Mouse (Mus musculus) spleen, adult 18-20 months (tissue): ENCODE measurements around the gene Rad9b.
A peak's percentile ranks its signal among the peaks of the same experiment; 100 is the strongest.
"Not testable (repeated sequence)": the region's sequence is repeated elsewhere in the genome, so short reads cannot be mapped to it uniquely, and the experiment has no call there.

Source experiments
- DNase-seq, 2 experiments: peaks; one replicate each; pipeline ENCODE4 v3.0.0; 2022; ENCODE audit warnings: mixed read lengths in 2 of 2

The Rad9b gene

GRCm38 (mm10) chr5:122354492-122355067 lies 547 bp upstream of the Rad9b start:
- DNase-seq = no peak

DNA sequence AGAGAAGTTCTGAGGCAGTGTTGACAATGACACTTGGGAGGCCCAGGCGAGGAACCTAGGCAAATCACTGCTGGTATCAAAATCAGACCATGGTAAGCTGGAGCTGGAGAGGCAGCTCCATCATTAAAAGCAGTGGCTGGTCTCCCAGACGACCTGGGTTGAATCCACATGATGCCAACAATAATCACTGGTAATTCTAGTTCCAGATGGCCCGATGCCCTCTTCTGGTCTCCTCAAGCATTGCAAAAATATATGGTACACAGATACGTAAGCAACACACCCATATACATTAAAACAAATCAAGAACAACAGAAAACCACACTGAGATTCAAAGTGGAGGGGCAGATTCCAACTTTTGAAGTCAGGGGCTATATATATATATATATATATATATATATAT lies 8.3 kb downstream of the Rad9b start:
- DNase-seq = no peak

DNA sequence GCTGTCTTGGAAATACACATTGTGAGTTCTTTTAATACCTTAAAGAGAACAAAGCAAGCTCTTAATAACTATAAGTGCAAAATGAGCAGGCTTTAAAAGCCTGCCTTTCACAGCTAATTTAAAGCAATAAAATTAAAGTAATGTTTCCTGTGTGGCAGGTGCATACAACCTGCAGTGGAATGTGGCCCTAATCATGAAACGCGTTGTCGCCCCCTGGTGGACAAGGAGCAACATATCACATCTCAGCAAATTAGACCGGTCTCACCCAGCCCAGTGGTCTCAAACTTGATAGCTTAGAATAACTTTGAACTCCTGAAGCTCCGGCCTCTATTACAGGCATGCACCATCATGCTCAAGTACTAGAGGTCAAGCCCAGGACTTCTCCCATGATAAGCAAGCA lies 9.8 kb downstream of the Rad9b start:
- peak; percentile 63 to 81 for DNase-seq

DNA sequence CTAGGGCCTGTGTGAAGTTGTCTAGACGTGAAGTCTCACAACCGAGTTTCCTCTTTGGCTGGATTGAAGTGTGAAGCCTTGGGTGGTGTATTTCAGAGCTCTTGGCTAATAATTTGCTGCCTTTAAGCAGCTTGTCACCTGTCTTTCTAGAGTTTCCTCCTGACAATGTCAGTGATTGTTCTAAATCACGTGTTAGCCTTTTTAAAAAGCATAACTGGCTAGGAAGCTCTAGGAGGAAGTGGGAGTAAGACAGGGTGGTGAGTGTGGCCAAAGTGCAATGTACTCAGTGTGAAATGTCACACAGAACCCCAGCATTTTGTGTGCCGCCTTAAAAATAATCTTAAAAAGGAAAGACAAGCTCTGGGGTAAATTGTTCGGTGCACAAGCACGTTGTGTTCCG lies 10.3 kb downstream of the Rad9b start:
- peak in 1 of 2 experiments; percentile 16 for DNase-seq

DNA sequence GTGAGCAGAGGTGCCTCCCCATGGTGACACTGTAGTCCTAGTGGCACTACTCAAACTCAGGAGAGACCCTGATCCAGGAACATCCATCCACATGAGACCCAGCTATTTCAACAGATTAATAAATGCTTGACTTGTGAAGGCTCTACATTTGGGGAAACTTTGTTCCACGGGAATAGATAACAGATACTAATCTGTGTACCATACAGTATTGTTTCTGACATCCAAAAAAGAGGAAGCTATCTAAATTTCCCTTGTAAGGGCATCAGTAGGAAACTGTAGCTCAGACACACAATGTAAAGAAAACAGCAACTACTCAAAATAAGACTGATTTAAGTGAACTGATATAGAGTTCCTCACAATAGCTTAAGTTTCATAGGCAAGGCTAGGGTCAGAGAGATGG lies 11.2 kb downstream of the Rad9b start:
- DNase-seq = no peak

DNA sequence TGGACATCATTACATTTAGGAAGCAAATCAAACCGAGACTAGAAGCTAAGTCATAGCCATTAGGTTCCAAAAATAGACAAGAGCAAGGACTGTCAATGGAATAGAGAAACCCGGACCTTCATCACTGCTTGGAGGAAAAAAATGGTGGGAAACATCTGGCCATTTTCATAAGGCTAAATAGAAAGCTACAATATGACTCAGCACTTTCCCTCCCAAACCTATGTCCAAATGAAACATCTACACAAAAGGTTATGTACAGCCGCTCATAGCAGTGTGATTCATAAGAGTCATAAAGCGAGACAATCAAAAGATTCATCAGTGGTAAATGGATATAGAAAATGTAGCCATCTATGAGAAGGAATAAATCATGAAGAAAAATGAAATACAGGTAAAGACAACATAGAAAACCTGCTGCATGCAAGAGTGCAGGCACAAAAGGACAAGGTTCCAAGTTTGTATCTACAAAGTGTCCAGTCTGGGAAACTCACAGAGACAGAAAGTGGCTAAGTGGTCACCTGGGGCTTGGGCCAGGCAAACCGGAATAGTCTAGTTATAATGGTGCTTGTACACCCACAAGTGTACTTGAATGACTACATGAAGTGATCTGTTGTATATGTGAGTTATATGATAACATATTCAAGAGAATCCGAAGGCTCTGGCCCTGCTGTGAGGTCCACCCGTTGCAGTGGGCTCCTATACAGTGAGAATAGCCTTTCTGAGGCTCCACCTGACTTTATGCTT lies 17.3 kb downstream of the Rad9b start:
- DNase-seq = no peak

GRCm38 (mm10) chr5:122334682-122335081 lies 19.4 kb downstream of the Rad9b start:
- no peak for DNase-seq

- no peak for DNase-seq
Observed at GRCm38 (mm10) chr5:122330269-122330668, 23.8 kb downstream of the Rad9b start.

DNA sequence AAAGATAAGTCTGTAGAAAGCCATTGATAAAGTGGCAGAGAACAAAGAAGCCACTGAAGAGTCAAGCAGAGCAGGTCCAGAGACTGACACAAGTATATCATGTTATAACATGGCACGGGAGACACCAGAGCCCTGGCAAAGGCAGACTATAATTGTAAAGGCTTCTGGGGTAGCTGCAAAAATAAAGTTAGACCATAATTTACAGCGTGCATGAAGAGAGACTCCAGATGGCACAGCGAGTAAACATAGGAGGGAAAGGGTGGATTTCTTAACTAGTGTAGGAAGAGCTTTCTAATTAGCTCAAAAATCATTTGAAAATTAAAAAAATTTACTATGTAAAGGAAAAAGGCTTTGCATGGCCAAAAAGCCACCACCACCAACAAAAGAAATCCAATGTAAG lies 26.8 kb downstream of the Rad9b start:
- DNase-seq = no peak

- DNase-seq = no peak
Observed at GRCm38 (mm10) chr5:122325477-122325876, 28.6 kb downstream of the Rad9b start.

GRCm38 (mm10) chr5:122324608-122325431 lies 29.2 kb downstream of the Rad9b start:
- DNase-seq = no peak

- no peak for DNase-seq
Observed at GRCm38 (mm10) chr5:122323523-122323922, 30.5 kb downstream of the Rad9b start.

DNA sequence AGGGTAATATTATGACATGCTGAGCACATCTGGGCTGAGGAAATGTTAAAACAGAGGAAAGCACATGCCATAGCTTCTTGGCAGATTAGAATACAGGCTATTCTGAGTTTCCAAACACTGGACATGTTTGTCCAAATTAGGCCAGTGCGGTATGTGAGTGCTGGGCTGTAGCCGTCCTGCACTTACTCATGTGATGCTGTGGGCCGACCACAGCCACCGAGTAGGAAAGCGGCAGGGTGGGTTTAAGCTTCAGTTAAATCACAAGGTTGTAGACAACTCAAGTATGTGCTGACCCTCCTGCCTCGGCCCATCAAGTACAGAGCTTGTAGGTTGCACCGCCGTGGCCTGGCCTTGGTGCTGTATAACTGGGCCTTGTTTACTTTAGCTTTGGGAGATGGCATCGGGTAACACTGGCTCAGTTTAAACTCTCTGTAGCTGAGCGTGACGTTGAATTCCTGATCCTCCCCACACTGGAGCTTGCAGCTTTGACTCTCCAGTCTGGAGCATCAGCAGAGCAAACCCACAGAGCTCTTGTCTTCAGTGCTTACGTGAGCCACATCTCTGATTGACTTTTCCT lies 33.7 kb downstream of the Rad9b start:
- DNase-seq = no peak

DNA sequence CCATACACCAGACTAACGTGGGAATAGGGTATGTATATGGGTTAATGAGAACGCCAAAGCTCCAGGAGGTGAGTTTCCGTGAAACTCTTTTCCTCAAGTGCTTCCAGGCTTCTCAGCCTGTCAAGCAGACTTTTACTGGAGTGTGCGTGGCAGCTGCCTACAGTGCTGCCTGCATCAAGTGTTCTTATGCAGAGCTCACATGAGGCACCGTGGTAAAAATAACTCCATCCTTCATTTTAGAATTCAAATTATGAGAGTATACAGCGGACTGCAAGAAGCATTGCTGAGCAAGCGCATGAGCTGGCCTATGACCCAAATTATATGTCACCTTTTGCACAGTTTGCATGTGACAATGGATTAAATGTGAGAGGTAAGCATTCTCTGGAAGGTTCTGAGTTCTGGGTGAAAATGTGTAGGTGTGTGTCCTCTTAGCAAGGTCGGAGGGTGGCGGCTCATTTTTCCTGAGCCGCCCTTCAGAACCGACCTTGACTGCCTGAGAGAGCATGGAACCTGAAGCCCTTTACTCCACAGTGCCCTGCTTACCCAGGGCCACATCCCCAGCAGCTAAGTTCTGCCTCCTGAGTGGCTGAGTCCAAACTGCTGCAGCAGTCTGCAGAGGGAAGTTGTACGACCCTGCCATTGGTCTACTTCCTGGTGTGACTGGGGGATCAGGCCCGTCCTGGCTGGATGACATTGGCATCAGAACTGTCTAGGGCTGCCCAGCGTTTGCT lies 34.4 kb downstream of the Rad9b start:
- DNase-seq = no peak

DNA sequence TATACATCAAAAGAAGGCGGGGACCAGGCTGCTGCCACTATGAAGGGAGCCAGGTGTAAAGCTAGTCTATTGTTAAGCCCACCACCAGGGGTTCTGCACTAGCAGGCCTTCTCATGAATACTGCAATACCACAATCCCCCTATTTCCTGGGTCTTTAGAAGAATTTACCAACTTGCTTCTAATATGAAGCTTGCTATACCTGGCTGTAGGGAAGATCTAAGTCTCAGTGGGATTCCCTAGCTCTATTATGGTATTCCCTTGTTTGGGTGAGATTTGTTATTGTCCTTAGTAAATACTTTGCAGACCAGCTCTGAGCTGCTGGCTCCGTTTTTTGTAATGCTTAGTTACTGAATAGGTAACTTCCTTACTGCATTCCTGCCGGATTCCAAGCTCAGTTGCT lies 35.1 kb downstream of the Rad9b start:
- DNase-seq = not testable (repeated sequence)

DNA sequence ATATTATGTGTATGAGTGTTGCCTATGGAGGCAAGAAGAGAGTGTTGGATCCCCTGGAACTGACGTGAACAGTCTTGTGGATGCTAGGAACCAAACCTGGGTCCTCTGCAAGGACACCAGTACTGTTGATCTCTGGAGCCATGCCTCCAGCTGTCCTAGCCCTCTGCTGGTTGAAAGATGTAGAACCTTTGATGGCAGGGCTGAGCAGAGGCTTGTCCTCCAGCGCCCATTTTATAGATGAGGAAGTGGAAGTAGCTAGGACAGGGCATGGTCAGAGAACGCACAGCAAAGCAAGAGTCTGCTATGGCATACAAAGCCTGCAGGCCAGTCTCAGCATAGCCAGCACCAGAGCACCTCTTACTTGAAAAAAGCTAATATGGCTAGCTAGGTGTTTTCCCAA lies 35.9 kb downstream of the Rad9b start:
- peak; percentile 50 to 61 for DNase-seq

DNA sequence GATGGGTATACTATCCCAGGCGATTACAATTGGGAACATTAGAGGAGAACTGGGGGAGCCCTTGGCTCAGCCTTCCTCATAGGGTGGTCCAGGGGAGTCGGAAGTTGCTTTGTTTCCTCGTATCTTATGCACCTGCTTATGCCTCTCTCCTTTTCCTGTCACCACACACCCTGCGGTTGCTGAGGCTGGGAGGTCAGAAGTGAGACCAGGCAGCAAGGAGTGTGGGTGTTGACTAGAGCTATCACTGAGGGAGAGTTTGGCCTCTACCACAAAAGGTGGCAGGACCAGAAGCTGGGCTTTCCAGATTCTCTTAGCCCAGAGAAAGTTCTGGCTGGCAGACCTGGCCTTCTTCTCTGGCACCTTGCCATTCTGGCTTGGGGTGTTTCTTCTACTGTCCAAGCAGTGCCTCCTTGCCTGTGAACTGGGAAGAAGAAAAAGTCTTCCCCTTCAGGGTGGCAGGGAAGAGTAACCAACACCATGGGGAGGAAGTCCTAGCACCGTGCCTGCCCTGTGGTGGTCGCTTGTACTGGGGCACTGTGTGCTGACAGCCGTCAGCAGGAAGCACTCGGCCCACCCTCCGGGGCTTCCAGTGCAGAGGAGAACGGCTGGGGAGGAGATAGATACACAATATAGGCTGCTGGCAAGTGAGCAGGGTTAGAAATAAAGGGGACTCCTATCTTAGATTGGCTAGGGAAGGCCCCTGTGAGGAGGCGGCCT lies 36.5 kb downstream of the Rad9b start:
- no peak for DNase-seq

DNA sequence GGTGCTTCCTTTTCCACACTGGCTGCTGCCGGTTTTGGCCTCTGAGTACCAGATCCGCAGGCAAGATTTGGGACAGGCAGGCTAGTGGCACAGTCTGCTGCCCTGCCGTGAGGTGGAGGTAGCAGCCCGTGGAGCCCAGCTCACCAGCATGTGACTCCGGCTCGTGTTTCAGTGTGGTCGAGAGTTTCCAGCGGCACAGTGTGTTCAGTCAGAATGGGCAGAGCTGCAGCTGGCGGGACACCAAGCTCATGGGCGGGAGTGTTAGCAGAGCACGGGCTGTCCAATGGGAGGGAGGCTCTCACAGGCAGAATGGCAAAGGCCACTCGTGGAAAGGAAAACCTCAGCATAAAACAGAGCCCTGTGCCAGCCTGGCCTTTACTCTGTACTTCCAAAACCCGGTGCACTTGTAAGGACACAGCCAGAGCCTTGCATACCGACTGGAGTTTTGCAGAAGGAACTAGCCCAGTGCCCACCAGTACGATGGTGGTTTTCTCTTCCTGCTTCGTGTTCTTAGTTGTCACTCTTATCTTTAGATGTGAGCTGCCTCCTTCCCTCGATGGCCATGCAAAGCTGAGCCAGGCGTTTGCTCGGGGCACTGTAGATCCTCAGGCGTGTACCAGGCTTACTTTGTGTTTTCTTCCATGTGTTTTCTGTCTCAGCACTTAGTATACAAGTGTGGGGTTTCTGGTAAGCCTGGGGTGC lies 38.9 kb downstream of the Rad9b start:
- DNase-seq = peak; percentile 55 to 67

- no peak for DNase-seq
Observed at GRCm38 (mm10) chr5:122312942-122313684, 40.9 kb downstream of the Rad9b start.

GRCm38 (mm10) chr5:122312346-122312745 lies 41.7 kb downstream of the Rad9b start:
- no peak for DNase-seq

DNA sequence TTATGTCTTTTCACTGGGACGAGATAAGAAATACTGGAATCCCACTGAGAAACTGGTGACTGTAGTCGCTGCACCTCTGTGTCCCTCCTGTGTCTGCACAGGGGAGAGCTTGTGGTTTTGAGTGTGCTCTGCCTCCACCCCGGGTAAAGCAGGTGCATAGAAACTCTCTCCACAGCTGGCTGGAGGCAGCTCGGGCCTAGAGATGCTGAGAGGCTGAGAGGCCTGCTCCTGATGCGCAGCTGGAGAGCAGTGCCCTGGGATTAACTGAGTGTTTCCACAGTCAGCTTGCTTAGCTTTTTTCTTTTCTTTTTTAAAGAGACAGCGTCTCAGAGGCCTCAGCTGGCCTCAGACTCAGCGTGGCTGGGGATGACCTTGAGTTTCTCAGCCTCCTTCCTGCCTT lies 42.3 kb downstream of the Rad9b start:
- no peak for DNase-seq
